Mouse (Mus musculus): ENCODE results near the gene Luzp1. TPM values are rescaled to one million over a fixed set of nuclear protein-coding genes. Genes with fewer than 3 reads are reported as not detected.

Luzp1 gene
- polyA plus RNA-seq (2014; fragmentation: Nextera tagmentation; extraction: Ambion mirVana): 85.8 and 108 TPM in 2 replicates

GRCm38 (mm10) chr4:136469371-136469903 is at the start of gene Luzp1:
Gene Luzp1, plus strand, starts transcription at chr4:136469761.
- Histone ChIP-seq H3K9me3 (replicated peaks; ENCODE audit: control insufficient read depth, low read length) (no peaks in the 10 kb centered on the region), H3K36me3 (ENCODE audit: control insufficient read depth, insufficient read depth, low read length) (no peaks in the 10 kb centered on the region), H3K4me3 (ENCODE audit: low read depth, low read length) (peak within 1 kb of the TSS; percentile 69), H3K4me2 (peak within 1 kb of the TSS; percentile 74), H3K27ac (ENCODE audit: low read depth, low read length) (peak within 1 kb of the TSS; percentile 91), H3K9ac (ENCODE audit: low read depth, low read length) (peak within 1 kb of the TSS; percentile 97), H3K27me3 (ENCODE audit: control insufficient read depth, insufficient read depth, low read length) (no peaks in the 10 kb centered on the region), H3K4me1 (ENCODE audit: control insufficient read depth, insufficient read depth, low read length) (peaks cover 23% of the 10 kb centered on the region)
- 2% methylated on average over 30 of the region's 36 CpGs for WGBS (ENCODE audit: insufficient replicate concordance)
- ATAC-seq (replicated peaks; ENCODE audit: insufficient number of reproducible peaks, low FRiP score, low TSS enrichment): peak; percentile 84

DNA sequence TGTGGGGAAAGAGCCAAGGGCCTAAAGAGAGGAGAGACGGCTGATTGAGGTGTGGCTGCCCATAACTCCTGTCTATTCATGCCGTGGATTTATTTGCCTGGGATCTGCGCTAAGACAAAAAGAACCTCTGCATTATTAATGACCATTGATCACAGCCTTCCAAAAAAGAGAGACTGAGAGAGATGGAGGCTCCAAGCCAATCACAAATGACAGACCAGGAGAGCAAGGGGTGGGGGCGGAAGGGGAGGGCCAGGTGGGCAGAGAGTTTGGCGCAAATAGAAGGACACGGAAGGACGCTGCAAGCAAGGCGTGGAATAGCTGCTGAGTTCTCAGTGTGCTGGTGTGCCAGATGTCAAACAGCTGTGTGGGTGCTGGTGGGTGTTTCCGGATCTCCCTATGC is 46.3 kb upstream of the Luzp1 start, which contains the start of gene Htr1d:
Htr1d (plus strand) TSS at position 301 of the 400 bp plus-strand sequence.
- H3K9ac ChIP-seq (ENCODE audit: low read depth, low read length): peak within 1 kb of the TSS; percentile 11; the same call in 1 of the 2 replicates

GRCm38 (mm10) chr4:136424120-136424999 is 45.2 kb upstream of the Luzp1 start:
- Histone ChIP-seq H3K36me3 (ENCODE audit: control insufficient read depth, insufficient read depth, low read length) (no peaks in the 10 kb centered on the region), H3K4me2 (peak overlapping the region; percentile 98), H3K9me3 (replicated peaks; ENCODE audit: control insufficient read depth, low read length) (no peaks in the 10 kb centered on the region), H3K27ac (ENCODE audit: low read depth, low read length) (no peak overlapping the region), H3K4me1 (ENCODE audit: control insufficient read depth, insufficient read depth, low read length) (peaks cover 6% of the 10 kb centered on the region), H3K9ac (ENCODE audit: low read depth, low read length) (peak overlapping the region; percentile 24; the same call in 1 of the 2 replicates), H3K4me3 (ENCODE audit: low read depth, low read length) (peak overlapping the region; percentile 54), H3K27me3 (ENCODE audit: control insufficient read depth, insufficient read depth, low read length) (peaks cover 44% of the 10 kb centered on the region)
- no peak for ATAC-seq (replicated peaks; ENCODE audit: insufficient number of reproducible peaks, low FRiP score, low TSS enrichment)
- under 1% methylated on average over 68 of the region's 70 CpGs for WGBS (ENCODE audit: insufficient replicate concordance)

More for the DNA sequence above, 46.3 kb upstream of the Luzp1 start, which contains the start of gene Htr1d:
- peaks cover 6% of the 10 kb centered on the region for H3K4me1 ChIP-seq (ENCODE audit: control insufficient read depth, insufficient read depth, low read length)
- H3K27me3 ChIP-seq (ENCODE audit: control insufficient read depth, insufficient read depth, low read length): peaks cover 50% of the 10 kb centered on the region
- H3K9me3 ChIP-seq (replicated peaks; ENCODE audit: control insufficient read depth, low read length): no peaks in the 10 kb centered on the region
- no peak for ATAC-seq (replicated peaks; ENCODE audit: insufficient number of reproducible peaks, low FRiP score, low TSS enrichment)
- no peaks in the 10 kb centered on the region for H3K36me3 ChIP-seq (ENCODE audit: control insufficient read depth, insufficient read depth, low read length)
- no peak within 1 kb of the TSS for H3K27ac ChIP-seq (ENCODE audit: low read depth, low read length)
- H3K4me2 ChIP-seq: peak within 1 kb of the TSS; percentile 98
- H3K4me3 ChIP-seq (ENCODE audit: low read depth, low read length): peak within 1 kb of the TSS; percentile 54
- 76% methylated on average over 9 of the region's 9 CpGs for WGBS (ENCODE audit: insufficient replicate concordance)

- Histone ChIP-seq H3K4me2 (peak overlapping the region; percentile 98), H3K9ac (ENCODE audit: low read depth, low read length) (0 out of 2 replicates have a peak overlapping the region, but pooled peaks have one; percentile 24), H3K4me3 (ENCODE audit: low read depth, low read length) (peak overlapping the region; percentile 54), H3K9me3 (replicated peaks; ENCODE audit: control insufficient read depth, low read length) (no peaks in the 10 kb centered on the region), H3K36me3 (ENCODE audit: control insufficient read depth, insufficient read depth, low read length) (no peaks in the 10 kb centered on the region), H3K4me1 (ENCODE audit: control insufficient read depth, insufficient read depth, low read length) (peaks cover 6% of the 10 kb centered on the region), H3K27ac (ENCODE audit: low read depth, low read length) (no peak overlapping the region), H3K27me3 (ENCODE audit: control insufficient read depth, insufficient read depth, low read length) (peaks cover 40% of the 10 kb centered on the region)
- no peak for ATAC-seq (replicated peaks; ENCODE audit: insufficient number of reproducible peaks, low FRiP score, low TSS enrichment)
- 3% methylated on average over 14 of the region's 15 CpGs for WGBS (ENCODE audit: insufficient replicate concordance)
Measured at GRCm38 (mm10) chr4:136425000-136425288, 44.6 kb upstream of the Luzp1 start.

DNA sequence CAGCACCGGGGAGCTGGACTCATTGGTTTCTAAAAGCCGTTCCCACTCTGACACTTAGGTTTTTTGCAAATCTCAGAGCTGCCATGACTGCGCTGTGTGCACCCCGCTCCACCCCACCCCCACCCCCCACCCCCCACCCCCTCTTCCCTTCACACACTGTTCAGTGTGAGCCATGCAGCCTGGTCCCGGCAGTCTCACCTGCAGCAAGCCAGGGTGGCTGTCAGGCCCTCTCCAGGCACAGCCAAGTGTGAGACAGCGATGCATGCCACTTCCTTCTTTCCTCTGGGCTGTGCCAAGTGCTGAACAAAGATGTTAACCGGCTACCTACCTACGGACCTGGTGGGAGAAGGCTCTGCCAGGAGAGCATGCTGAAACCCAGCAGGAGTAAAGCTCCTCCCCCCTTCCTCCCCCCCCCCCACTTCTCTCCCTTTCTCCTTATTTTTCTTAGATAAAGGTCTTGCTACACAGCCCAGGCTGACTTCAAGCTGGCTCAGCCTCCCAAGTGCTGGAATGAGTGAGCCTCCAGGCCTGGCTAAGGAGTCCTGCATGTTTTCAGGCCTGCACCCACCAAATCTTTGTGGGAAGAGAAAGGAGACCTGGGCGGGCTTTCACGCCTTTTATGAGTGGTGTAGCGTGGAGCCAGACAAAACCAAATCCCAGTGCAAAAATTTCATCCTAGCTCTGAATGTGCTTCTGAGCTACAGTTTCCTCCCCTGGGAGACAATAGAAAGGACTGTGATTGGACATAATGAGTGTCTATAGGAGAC is 38.8 kb upstream of the Luzp1 start:
- Histone ChIP-seq H3K4me1 (ENCODE audit: control insufficient read depth, insufficient read depth, low read length) (peaks cover 7% of the 10 kb centered on the region; the same call in 1 of the 2 replicates), H3K4me2 (0 out of 2 replicates have a peak overlapping the region, but pooled peaks have one; percentile 2), H3K36me3 (ENCODE audit: control insufficient read depth, insufficient read depth, low read length) (no peaks in the 10 kb centered on the region), H3K27ac (ENCODE audit: low read depth, low read length) (no peak overlapping the region), H3K9ac (ENCODE audit: low read depth, low read length) (no peak overlapping the region), H3K4me3 (ENCODE audit: low read depth, low read length) (no peak overlapping the region), H3K9me3 (replicated peaks; ENCODE audit: control insufficient read depth, low read length) (no peaks in the 10 kb centered on the region), H3K27me3 (ENCODE audit: control insufficient read depth, insufficient read depth, low read length) (no peaks in the 10 kb centered on the region; the same call in 1 of the 2 replicates)
- ATAC-seq (replicated peaks; ENCODE audit: insufficient number of reproducible peaks, low FRiP score, low TSS enrichment): no peak
- 23% methylated on average over 11 of the region's 11 CpGs for WGBS (ENCODE audit: insufficient replicate concordance)

DNA sequence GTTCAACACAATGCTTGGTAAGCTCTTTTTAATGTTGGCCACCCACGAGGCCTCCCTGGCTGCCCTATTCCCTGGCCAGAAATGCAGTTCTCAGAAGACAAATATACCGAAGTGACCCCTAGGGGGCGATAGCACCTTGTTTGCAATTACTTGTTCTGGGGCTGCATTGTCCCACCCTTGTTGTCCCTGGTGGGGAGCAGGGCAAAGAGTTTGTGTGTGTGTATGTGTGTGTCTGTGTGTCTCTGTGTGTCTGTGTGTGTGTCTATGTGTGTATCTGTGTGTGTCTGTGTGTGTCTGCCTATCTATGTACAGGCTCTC is 38.2 kb upstream of the Luzp1 start:
- H3K4me1 ChIP-seq (ENCODE audit: control insufficient read depth, insufficient read depth, low read length): peaks cover 7% of the 10 kb centered on the region; the same call in 1 of the 2 replicates
- H3K4me3 ChIP-seq (ENCODE audit: low read depth, low read length): no peak overlapping the region
- H3K4me2 ChIP-seq: no peak overlapping the region
- 0 out of 2 replicates have a peak, but pooled peaks have one; percentile 14 for ATAC-seq (replicated peaks; ENCODE audit: insufficient number of reproducible peaks, low FRiP score, low TSS enrichment)
- no peak overlapping the region for H3K27ac ChIP-seq (ENCODE audit: low read depth, low read length)
- H3K27me3 ChIP-seq (ENCODE audit: control insufficient read depth, insufficient read depth, low read length): no peaks in the 10 kb centered on the region
- H3K9me3 ChIP-seq (replicated peaks; ENCODE audit: control insufficient read depth, low read length): no peaks in the 10 kb centered on the region
- 2% methylated on average over 3 of the region's 3 CpGs for WGBS (ENCODE audit: insufficient replicate concordance)
- H3K9ac ChIP-seq (ENCODE audit: low read depth, low read length): no peak overlapping the region
- H3K36me3 ChIP-seq (ENCODE audit: control insufficient read depth, insufficient read depth, low read length): no peaks in the 10 kb centered on the region

- H3K36me3 ChIP-seq (ENCODE audit: control insufficient read depth, insufficient read depth, low read length): no peaks in the 10 kb centered on the region
- no peaks in the 10 kb centered on the region for H3K27me3 ChIP-seq (ENCODE audit: control insufficient read depth, insufficient read depth, low read length)
- peaks cover 7% of the 10 kb centered on the region; the same call in 1 of the 2 replicates for H3K4me1 ChIP-seq (ENCODE audit: control insufficient read depth, insufficient read depth, low read length)
- no peak overlapping the region for H3K4me2 ChIP-seq
- H3K9me3 ChIP-seq (replicated peaks; ENCODE audit: control insufficient read depth, low read length): no peaks in the 10 kb centered on the region
- H3K9ac ChIP-seq (ENCODE audit: low read depth, low read length): no peak overlapping the region
- ATAC-seq (replicated peaks; ENCODE audit: insufficient number of reproducible peaks, low FRiP score, low TSS enrichment): no peak
- H3K4me3 ChIP-seq (ENCODE audit: low read depth, low read length): no peak overlapping the region
- H3K27ac ChIP-seq (ENCODE audit: low read depth, low read length): no peak overlapping the region
- WGBS (ENCODE audit: insufficient replicate concordance): 69% methylated on average over 4 of the region's 4 CpGs
Measured at GRCm38 (mm10) chr4:136434029-136434428, 35.5 kb upstream of the Luzp1 start.

GRCm38 (mm10) chr4:136439106-136439505 is 30.5 kb upstream of the Luzp1 start:
- H3K4me3 ChIP-seq (ENCODE audit: low read depth, low read length): no peak overlapping the region
- no peak for ATAC-seq (replicated peaks; ENCODE audit: insufficient number of reproducible peaks, low FRiP score, low TSS enrichment)
- H3K36me3 ChIP-seq (ENCODE audit: control insufficient read depth, insufficient read depth, low read length): no peaks in the 10 kb centered on the region
- no peak overlapping the region for H3K4me2 ChIP-seq
- no peaks in the 10 kb centered on the region for H3K27me3 ChIP-seq (ENCODE audit: control insufficient read depth, insufficient read depth, low read length)
- H3K9ac ChIP-seq (ENCODE audit: low read depth, low read length): no peak overlapping the region
- WGBS (ENCODE audit: insufficient replicate concordance): 71% methylated on average over 4 of the region's 4 CpGs
- H3K4me1 ChIP-seq (ENCODE audit: control insufficient read depth, insufficient read depth, low read length): peaks cover 5% of the 10 kb centered on the region; the same call in 1 of the 2 replicates
- H3K9me3 ChIP-seq (replicated peaks; ENCODE audit: control insufficient read depth, low read length): no peaks in the 10 kb centered on the region
- no peak overlapping the region for H3K27ac ChIP-seq (ENCODE audit: low read depth, low read length)

Measured in heart, embryonic 11.5 days (tissue).